Mouse (Mus musculus) adrenal gland (tissue): Measurements from ENCODE around the gene Suds3.

ENCODE experiments used
- intact Hi-C: fragments of 180-260 bp; cut with DNase I; formaldehyde crosslinking; loops from one replicate; pipeline ENCODE4 v1.15.1; 2025

The Suds3 gene

DNA sequence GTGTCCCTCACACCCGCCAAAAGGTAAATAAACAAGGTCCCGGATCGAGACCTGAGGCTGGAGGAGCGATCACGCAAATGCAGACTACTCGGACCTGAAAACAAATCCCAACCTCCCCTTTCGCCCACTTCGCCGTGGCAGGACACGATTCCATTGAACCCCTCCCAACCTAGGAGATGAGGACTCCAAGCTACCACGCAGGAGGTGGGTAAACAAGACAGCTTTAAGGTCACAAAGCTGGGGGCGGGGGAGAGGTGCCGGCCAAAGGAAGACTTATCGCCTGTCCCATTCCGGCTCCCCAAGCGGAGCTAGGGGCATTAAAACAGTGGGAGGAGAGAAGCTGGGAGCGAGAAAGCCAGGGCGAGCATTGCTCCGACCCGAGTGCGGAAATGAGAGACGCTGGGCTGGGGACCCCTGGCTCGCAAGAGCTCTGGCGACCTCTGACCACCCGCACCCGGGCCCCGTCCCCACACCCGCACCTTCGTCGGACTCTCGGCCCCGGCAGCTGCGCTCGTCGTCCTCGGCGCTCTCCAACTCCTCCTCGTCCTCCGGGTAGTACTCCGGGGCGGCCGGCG, 633 bp downstream of the Suds3 start:
- intact Hi-C loops, result loop anchor here (1.0 to 5.0 kb wide), 4 partner anchors 28 to 292 kb away; partner anchors contain the start of gene Pebp1

DNA sequence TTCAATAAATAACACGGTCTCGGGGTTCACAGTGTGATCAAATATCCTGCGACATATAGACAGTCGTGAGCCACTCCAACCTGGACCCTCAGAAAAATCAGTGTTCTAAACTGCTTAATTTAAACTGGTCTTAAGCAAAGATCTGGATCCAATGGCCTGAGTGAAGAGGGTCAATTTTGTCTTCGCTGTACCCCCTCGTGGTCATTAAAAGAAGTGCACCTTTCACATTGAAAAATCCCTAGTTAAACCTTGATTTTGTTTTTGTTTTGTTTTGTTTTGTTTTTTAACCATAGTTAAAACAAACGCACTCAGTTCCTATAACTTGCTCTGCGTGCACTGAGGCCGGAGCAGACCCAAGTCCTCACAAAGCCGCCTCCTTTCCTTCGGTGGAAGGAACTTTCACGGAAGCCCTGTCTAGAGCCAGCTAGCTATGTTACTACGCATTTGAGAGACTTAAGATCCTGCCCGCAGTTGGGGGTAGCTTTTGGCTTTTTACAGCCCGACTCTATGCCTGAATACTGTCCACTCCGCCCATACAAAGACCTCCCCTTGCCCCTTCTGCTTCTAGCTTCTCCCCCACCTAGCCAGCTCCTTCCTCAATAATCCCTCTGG, 1.2 kb downstream of the Suds3 start:
- intact Hi-C loops, result loop anchor here (1.0 to 5.0 kb wide), 5 partner anchors 29 to 293 kb away; partner anchors contain the start of gene Pebp1

DNA sequence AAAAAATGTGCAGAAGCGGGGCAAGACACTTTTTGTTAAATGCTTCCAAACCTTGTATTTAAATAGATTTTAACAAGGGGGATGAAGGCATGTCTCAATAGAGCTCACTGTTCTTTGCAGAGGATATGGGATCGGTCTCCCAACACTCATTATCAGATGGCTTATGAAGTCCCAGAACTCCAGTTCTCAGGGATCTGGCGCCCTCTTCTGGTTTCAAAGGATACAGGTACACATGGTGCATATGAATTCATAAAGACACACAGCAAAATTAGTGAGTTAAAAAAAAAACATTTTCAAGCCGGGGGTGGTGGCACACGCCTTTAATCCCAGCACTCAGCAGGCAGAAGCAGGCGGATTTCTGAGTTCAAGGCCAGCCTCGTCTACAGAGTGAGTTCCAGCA, 2.6 kb downstream of the Suds3 start:
- intact Hi-C loops, result loop anchor here (5.0 kb wide), 1 partner anchor 194 kb away; no protein-coding TSS in a partner anchor

DNA sequence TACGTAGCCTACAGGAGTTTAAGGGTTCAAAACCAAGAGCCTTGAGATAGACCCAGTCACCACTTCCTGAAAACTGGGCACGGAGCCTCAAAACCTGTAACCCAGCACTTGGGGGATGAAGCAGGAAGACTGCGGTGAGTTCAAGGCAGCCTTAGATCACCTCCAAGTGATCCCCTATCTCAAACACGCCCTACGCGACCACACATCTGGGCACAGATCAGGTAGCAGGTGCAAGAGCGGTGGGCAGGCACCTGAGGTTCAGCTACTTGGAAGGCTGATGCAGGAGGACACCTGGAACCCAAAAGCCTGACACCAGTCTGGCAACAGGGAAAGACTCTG, 4.2 kb downstream of the Suds3 start:
- intact Hi-C loops, result loop anchor here (5.0 kb wide), 1 partner anchor 196 kb away; no protein-coding TSS in a partner anchor

DNA sequence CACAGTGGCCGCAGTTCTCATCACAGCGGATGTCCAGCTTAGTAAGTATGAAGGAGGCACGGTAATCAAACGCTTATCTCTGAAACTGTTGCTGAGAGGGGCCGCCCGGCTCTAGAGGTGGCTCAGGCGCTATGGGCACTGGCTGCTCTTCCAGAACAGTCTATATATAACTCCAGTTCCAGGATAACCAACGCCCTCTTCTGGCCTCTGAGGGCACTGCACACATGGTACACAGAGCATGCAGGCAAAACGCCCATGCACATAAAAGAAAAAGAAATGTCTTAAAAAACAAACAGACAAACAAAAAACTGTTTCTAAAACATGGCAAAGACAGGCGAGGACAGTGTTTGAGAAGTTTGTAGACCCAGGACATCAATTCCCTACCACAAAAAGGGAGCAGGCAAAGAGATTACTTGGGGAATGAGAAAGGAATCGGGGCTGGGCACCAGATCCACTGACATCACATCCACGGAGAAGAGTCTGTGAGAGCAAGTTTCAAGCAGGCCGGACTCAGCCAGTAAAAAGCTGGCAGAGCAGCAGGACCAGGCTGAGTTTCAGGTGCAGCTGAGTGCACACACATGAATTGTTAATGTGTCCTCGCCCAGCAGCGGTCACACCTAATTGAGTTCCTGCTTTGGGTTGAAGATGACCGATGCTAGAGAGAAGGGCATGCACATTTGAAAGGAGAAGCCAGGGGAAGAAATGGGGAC, 4.7 kb downstream of the Suds3 start:
- intact Hi-C loops, result loop anchor here (5.0 kb wide), 1 partner anchor 196 kb away; no protein-coding TSS in a partner anchor

DNA sequence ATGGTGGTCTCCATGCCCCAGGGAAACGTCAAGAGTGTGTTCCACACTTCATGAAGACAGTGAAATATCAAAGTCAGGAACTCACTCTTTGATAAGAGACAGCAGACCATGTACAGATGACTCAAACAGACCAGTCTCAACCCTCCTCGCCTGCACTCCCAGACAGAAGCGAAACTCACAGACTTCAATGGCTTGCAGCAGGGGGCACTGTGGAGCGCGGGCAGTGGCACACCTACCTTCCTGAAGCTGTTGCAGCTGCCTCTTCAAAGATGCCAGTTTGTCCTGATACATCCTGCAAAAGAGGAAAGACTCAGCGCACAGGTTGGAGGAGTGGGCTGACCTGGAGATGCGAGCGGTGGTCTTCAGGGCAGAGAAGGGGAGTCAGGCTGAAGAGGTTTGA, 6.4 kb downstream of the Suds3 start:
- intact Hi-C loops, result no loop called here

DNA sequence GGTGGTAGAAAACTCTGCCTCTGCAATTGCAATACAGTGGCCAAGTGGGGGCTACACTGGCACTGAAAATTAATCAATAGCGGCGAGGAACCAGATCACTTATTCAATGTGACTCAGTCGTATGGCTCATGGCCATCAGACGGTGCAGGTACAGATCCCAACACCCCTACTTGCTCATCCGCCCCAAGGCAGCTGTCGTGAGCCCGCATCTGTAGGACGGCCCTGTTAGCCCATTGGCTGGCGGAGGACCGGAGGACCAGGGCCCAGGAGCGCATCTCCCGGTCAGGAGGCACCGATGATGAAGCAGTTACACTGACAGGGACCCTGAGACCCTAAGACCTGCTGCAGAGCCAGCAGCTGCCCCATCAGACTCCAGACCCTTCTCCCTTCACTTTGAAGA, 7.2 kb downstream of the Suds3 start:
- intact Hi-C loops, result no loop called here

DNA sequence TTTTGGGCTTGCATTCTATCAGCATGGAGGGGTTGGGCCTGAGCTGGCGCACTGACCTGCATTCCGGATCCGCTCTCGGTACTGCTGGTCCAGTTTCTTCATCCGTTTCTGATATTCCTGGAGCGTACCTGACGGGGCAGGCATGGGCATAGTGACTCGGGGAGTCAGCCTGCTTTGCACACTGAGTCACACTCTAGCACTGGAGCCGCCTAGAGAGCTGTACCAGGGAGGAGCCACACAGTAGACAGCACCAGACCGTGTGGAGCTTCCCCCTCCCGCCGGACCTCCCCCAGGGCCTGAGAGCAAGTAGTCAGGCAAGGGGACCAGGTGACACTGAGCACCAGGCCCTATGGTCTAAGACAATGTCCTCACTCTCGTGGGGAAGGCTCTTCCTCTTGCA, 7.6 kb downstream of the Suds3 start:
- intact Hi-C loops, result no loop called here

DNA sequence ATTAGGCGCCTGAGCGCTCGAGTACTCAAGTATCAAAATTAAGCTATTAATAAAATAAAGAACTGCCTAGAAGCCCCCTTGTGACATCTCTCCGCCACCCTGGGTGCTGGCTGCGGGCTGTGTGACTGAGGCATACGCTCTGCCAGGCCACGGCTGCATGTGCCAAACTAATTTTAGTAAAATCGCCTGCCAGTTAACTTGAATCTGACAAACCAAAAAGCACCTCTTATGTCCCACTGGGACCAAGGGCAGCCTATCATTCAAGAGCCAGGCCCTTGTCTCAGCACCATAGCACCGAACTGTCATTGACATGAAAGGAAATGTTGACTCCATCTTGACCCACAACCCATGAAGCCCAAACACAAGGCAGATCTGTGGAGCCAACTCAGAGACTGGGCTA, 10.2 kb downstream of the Suds3 start:
- intact Hi-C loops, result no loop called here

DNA sequence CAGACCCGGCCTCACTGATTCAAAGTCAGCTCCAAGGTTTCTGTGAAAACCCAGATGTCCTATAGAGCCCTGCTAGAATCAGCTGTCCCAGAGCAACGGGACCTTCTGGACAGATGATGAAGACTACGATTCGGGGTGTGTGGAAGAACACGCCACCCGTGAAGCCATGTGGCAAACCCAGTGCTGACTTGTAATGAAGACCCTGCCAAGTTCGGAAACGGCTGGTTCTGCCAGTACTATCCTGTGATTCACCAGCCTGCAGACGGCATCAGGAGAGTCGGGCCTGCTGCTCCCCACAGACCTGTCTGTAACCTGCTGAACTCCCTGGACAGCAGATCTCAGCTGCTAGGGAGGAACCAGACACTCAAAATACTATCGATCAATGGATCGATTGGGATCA, 11.6 kb downstream of the Suds3 start:
- intact Hi-C loops, result no loop called here

DNA sequence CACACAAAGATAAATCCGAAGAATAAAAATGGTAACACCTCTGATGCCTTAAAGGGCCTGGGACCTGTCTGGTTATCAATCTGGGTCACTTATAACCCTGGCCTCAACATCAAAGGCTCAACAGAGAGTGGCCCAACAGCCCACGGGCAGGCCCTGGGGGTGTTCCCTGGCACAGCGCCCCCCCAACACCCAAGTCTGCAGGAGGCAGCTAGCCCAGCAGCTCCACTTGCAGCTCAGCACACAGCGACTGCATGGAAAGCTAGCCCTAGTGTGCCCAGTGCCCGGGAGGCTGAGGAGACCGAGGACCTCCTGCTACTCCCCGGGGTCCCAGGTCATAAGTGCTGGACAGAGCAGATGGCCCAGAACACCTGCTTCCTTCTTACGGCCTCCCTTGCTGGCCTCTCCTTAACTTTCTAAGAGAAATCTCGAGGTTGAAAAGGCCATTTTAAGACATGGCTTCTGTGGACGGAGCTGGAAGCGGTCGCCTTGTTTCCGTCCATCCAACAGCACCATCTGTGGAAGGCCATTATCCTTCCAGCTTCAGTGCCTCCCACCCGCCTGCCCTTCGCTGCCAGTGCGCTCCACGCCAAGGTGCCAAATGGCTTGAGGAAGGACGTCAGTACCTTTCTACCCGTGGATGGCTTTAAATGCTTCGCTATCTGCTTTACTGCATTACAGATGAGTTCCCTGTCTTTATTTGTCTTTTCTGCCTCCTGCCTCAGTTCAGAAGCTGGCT, 12.6 kb downstream of the Suds3 start:
- intact Hi-C loops, result no loop called here

DNA sequence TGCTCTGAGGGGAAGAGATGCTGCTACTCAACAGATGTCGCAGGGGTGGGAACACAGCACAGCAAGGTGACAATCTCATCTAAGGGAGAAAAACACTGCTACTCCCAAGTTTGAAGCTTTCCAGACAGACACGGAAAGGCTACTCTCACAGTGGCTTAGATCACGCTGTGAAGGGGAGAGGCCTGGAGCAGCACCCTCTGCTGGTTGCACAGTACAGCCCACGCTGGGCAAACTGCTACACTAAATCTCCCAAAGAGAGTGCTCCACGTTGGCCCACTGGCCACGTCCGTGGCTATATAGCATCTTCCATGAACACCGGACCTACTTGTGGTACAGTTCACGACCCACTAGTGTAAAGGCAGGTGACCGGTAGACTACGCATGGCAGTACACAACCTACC, 16.2 kb downstream of the Suds3 start:
- intact Hi-C loops, result no loop called here

DNA sequence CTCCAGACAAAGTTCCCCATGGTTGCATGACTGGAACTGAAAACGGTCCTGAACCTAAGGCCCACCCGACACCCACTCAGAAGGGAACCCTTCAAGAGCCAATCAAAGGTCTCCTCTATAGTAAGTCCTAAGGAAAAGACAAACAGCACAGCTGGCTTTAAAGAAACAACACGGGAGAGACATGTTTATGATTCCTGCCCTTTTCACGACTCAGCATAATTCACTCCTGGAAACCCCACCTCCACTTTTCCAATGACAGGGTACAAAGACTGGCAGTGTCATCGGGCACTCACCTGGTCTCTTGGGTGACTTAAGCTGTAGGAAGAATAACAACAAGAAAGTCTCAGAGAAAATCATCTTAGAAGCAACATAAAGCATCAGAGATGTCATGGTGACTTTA, 16.9 kb downstream of the Suds3 start:
- intact Hi-C loops, result no loop called here

DNA sequence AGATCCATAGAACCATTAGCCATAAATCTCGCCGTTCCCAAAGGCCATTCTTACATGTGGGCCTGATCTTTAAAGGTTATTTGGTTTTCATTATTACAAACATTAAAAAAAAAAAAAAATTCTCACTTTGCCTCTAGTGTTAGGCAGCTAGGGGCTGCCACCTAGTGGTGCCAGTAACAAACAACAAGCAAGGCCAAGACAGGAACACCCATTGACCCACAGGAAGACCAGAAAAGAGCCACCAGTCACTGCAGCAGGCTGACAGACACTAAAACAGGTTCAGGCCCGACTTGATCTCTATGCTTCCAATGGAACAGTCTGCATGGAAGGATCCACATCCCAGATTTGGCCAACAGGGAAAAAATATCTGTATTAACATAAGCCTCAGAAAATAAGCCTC, 19.2 kb downstream of the Suds3 start:
- intact Hi-C loops, result no loop called here

DNA sequence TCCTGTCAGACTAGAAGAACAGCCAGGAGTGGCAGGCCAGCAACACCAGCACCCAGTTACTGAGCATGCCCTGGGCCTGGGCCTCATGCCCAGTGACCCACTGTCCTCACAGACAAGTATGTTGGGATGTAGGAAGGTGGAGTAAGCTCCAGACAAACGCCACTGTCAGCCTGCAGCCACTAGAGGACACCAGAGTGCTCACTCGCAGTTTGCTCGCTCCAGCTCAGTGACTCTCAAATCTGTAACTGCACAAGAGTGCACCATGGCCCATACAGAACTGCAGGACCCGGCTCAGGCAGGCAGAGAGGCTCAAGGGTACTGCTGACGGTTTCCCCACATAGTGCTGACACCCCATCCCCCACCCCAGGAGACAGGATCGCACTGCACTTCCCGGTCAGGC, 21.5 kb downstream of the Suds3 start:
- intact Hi-C loops, result no loop called here

DNA sequence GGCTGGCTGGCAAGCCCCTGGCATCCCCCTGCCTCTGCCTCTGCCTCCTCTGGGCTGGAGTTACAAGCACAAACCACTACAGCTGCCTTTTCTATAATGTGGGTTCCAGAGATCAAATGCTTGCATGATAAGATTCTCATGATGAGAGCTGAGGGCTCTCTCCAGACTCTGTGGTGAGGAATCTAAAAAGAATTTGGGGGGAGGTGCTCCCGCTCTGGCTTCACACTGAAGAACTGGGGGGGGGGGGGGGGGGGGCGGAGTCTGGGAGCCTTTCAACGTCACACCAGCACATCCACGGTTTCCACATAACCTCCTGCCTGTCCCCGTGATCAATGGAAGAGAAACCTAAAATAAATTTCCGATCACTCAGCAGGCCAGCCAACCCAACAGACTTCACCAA, 26.1 kb downstream of the Suds3 start:
- intact Hi-C loops, result no loop called here

DNA sequence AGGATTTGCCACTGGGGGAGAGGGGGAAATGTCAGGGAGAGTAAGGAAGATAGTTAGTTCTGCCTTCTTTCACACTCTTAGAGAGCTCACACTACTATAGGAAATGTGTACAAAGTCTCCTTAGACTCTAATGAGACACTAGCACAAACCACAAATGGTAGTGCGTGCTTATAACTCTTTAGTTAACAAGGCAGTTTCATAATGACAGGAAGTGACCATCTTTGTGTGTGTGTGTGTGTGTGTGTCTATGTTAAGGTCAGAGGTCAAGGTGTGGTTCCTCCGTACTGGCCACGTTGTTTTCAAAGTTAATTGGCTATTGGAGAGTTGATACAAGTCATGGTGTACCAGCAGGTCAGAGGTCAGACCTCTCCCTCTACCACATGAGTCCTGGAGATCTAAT, 26.8 kb downstream of the Suds3 start:
- intact Hi-C loops, result no loop called here

DNA sequence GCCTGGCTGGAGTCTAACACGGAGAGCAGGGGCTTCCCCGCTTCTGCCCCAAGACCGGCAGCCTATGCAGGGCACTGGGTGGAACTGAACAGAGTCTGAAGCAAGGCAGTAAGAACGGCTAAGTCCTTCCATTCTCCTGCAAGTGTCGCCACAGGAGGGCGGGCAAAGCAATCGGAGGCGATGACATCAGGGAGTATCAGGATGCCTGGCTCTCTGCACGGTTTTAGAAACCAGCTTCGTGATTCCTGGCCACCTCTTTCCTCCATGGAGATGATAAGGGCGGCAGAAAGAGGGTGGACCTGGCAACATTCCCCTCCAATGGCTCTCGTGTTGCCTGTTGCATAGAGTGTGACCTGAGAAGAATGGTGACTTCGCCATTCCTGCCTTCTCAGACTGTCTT, 28.2 kb downstream of the Suds3 start:
- intact Hi-C loops, result no loop called here

DNA sequence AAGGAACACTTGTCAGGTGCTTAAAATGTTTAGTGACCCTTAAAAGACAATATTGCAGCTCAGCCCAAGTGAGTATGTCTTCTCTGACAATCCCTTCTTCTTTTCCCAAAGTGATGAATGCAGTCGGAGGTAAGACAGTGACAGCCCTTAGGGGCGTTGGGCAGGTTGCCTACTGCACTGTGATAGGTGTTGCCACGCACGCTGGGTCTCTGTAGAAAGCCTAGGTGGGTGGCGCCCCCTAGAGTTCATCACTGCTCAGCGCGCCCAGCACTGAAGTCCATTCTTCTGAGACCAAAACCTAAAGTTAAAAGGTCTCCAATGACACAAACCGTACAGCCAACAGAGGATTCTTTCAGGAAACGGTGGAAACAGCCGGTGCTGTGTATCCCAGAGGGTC, 46.4 kb downstream of the Suds3 start:
- intact Hi-C loops, result no loop called here

DNA sequence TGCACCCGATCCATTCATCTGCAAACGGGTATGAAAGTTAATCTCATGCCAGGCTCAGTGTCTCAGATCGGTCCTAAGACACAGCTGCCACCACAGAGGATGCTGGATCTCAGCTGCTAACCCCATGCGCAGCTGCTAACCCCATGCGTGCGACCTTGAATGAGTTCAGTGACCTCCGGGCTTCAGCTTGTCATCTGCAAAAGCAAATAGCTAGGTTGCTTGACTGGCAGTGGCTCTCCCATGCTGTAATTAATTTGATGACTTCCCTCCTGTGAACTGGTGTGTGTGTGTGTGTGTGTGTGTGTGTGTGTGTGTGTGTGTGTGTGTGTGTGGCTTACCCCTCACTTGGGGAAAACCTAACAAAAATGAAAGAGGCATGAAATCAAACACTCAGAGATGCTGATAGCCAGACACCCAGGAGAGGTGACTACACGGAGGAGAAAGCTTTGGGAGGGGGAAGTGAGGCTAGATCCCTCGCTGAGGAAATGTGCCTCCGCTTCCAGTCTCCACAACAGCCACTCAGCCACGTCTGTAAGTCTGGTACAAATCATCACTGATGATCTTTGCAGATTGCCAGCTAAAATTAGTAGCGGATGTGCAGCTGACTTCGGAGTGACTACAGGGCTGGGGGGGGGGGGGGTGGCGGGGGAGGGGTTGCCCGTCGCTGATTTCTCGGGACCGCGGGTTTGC, 47.0 kb downstream of the Suds3 start:
- intact Hi-C loops, result no loop called here

DNA sequence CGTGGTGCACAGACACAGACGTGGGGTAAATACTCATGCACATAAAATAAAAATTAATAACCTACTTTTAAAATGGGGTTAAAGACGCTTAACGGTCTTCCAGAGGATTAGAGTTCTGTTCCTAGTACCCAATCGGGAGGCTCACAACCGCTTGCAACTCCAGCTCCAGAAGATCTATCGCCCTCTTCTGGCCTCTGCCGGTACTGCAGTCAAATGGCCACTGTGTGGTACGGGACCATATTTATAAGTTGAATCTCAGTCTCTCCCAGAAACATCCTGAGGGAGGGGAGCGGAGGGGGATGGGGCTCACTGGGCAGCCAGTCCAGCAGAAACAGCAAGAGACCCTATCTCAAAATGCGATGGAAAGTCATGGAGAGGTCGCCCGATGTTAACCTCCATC, 47.7 kb downstream of the Suds3 start:
- intact Hi-C loops, result no loop called here

DNA sequence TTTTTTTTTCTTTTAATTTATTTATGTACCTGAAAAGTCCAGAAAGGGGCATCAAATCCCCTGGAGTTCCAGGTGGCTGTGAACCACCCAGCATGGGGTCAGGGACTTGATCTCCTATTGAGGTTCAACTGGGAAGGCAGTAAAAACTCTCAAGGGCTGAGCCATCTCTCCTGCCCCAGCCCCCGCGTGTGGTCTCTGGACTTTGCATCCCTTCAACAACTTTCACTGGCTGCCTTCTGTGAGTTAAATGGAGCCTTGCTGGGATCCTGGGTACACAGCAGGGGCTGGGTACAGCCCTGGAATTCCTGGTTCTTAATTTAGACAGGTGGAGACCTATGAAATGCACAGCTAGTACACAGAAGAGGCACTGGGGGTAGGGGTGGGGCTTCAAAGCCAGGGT, 54.7 kb downstream of the Suds3 start:
- intact Hi-C loops, result no loop called here
